Mouse (Mus musculus) macrophage (primary cell): ENCODE results near the gene Guca2b. TPM values are rescaled to one million over a fixed set of nuclear protein-coding genes. Genes with fewer than 3 reads are reported as not detected.

ENCODE experiments used
- polyA plus RNA-seq: library from polyadenylated mRNA; stranded (reverse); fragments of 250-400 nt; gene quantifications from 3 replicates; pipeline ENCODE4 v1.2.4, GENCODE M21; 2018; ENCODE audit warnings: inconsistent platforms

Guca2b gene
- polyA plus RNA-seq, 1 experiment from 2014 or later = not detected

Other genes with a start within 250 kb of the Guca2b start
- gene Ccdc30, start 243.4 kb downstream of the Guca2b start, polyA plus RNA-seq = not detected in 3 replicates
- gene Ppcs, start 236.5 kb downstream of the Guca2b start, polyA plus RNA-seq = 8.4 to 12.4 TPM (median 9.1 TPM) in 3 replicates
- not detected in 3 replicates for gene Zmynd12, start 236.1 kb downstream of the Guca2b start, polyA plus RNA-seq
- not detected in 3 replicates for gene Rimkla, start 166.3 kb downstream of the Guca2b start, polyA plus RNA-seq
- gene Foxj3, start 122.0 kb downstream of the Guca2b start, polyA plus RNA-seq = 14.0 to 23.3 TPM (median 18.3 TPM) in 3 replicates
- gene Frg2f1, start 119.4 kb downstream of the Guca2b start, polyA plus RNA-seq = 1.6 to 2.7 TPM (median 2.4 TPM) in 3 replicates
- gene Guca2a, start 21.2 kb downstream of the Guca2b start, polyA plus RNA-seq = not detected in 3 replicates
- gene Hivep3, start 74.8 kb upstream of the Guca2b start, polyA plus RNA-seq = 6.8 to 16.3 TPM (median 9.7 TPM) in 3 replicates